Mouse (Mus musculus) lung, postnatal 10 days (tissue): ENCODE data around the gene Apoc3.

Experiments used
- DNase-seq: peaks from one replicate; pipeline ENCODE4 v3.0.0; 2021

Apoc3 gene

DNA sequence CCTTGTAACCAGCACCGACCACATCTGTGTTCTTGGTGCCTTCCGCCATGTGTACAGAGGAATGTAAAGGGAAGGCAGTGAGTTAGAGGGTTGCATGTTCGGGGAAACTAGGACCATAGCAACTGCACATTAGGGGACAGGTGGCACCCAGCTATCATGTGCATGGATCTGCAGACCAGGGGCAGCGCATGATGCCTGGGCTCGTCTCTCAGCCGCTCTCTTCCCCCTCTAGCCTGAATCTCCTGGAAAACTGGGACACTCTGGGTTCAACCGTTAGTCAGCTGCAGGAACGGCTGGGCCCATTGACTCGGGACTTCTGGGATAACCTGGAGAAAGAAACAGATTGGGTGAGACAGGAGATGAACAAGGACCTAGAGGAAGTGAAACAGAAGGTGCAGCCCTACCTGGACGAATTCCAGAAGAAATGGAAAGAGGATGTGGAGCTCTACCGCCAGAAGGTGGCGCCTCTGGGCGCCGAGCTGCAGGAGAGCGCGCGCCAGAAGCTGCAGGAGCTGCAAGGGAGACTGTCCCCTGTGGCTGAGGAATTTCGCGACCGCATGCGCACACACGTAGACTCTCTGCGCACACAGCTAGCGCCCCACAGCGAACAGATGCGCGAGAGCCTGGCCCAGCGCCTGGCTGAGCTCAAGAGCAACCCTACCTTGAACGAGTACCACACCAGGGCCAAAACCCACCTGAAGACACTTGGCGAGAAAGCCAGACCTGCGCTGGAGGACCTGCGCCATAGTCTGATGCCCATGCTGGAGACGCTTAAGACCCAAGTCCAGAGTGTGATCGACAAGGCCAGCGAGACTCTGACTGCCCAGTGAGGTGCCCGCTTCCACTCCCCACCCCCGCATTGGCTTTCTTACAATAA is 5.6 kb downstream of the Apoc3 start:
- peak; percentile 90 for DNase-seq

DNA sequence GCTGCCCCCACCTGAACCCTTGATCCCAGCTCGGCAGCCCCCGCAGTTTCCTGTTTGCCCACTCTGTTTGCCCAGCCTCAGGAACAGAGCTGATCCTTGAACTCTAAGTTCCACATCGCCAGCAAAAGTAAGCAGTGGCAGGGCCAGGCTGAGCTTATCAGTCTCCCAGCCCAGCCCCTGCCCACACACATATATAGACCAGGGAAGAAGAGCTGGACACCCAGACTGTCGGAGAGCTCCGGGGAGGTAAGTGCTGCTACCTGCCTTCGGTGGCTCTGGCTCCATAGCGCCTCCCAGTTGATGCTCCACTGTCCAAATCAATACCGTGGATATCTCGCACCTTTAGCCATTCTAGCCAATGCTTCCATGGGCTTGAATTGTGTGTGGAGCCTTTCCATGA is 6.9 kb downstream of the Apoc3 start, which contains the start of gene Apoa1:
Apoa1 (plus strand) TSS at position 90 of the 400 bp plus-strand sequence.
- no peak for DNase-seq

DNA sequence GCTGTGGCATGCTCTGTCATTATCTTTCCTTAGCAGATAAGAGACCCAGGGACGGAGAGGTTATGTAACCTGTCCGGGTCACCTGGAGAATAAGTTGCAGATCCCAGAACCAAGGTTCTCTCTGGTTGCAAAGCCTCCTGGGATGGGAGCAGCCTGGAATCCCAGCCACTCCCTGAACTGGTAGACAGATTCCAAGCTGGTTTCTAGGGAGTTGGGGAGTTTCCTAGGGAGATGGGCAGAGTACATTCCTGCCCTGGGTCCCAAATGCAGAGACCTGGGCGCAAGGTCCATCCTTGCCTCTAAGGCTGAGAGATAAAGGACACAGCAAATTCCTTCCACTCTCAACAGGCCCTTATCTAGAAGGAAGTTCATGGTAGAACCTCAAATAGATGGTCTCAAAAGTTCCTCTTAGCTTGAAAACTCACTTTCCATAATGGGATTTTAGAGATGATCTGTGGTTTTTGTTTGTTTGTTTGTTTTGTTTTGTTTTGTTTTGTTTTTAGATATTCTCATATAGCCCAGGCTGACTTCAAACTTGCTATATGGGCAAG is 8.3 kb downstream of the Apoc3 start:
- DNase-seq, result no peak

- no peak for DNase-seq
Measured at GRCm38 (mm10) chr9:46224945-46225660, 10.3 kb downstream of the Apoc3 start.

DNA sequence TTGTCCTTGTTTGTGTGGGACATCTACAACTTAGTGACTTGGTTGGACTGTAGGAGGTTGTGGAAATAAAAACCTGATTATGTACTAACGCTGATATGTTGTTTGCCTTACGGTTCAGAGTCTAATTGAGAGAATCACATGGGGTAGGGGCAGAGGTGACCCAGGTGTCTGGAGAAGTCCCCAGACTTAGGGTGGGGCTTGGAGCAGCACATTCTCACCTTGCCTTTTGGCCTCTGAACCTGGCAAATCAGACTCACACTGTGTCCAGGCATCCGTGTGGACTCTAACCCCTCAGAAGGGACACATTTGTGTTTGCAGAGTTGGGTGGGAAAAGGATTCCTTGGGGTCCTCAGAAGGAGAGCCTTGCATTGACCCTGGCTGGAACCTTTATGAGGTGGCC is 11.3 kb downstream of the Apoc3 start:
- no peak for DNase-seq

DNA sequence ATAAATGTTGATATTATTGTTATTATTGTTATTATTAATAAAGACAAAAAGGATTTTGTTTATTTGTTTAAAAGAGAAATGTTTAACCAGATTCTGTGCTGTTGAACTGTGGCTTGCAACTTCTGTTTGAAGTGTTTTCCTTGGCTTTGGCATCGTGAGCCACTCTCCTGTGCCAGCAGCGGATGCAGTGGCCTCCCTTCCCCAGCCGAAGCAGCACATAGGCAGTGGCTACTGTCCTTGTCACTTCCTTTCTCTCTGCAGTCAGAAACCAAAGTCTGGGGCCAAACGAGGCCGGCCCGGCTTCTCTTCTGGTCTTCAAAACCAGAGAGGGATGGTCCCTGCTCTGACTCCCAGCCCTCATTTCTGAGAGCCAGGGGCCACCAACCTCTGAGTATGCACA is 12.3 kb downstream of the Apoc3 start:
- peak; percentile 69 for DNase-seq

- no peak for DNase-seq
Measured at GRCm38 (mm10) chr9:46218176-46218575, 17.3 kb downstream of the Apoc3 start.

DNA sequence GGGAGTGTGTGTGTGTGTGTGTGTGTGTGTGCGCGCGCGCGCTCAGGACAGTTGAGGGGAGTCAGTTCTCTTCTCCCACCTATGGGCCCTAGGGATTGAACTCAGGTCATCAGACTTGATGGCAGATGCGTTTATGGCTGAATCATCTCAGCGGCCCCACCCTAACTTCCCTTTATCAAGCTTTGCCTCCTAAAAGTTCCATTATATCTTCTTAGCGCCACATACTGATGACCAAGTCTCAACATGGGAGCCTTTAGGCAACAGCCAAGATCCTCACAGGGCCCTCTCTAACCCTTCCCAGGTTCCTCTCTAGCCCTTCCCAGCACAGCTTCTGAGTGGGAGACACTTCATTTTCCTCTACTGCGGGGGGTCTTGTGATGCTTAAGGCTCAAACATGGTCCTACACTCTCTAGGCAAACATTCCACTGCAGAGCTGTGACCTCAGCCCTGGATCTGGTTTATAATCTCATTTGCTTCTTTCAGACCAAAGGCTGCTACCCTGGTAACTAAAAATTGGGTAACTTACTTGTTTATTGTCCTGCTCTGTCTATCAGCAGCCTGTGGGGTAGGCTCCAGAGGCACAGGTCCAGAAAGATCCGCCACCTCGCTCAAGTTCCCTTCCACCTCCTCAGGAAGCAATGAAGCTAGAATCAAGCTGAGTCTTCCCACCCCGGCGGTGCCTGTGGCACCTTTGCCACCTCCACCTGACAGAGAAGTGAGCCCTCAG is 18.5 kb downstream of the Apoc3 start:
- DNase-seq, result no peak

DNA sequence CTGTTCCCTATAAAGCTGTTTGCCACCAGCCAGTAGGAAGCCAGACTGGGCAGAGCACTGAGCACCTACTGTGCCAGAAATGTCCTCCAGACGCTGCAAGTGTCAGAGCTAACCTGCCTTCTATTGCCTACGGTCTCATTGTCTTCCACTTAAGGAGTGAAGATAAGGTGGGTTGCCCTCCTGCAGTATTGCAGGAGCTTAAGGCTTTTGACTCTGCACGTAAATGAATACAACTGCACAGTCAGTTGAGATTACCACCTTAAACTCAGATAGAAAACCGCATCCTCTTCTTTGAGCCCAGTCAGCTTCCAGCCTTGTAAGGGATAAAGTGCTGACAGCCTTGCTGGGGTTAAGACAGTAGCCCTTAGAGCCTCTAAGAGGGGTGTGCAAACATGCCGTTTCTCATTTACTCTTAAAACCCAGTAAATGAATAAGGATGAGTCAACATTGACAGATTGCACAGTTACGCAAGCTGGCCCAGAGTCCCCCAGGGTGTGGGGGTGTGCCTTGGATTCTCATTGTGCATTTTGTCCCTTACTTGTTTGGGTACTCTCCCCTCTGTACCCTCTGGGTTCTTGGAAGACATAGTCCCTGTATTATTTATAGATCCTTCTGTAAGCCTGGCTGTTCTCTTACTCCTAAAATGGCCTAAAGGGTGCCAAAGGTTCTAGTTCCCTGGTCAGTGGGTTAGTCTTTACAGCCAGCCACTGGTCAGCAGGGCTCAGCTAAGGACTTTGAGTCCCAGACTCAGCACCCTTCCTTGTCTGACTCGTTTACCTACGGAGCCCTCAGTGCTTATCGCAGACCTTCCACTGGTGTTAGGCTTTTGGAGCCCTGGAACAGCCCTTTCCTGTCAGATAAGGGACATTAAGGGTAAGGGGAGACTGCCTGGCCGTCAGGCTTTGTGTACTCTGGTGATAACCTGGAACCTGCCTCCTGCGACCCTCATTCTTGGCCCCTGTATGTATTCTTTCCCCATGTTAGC is 19.8 kb downstream of the Apoc3 start:
- no peak for DNase-seq

GRCm38 (mm10) chr9:46214946-46215337 is 20.5 kb downstream of the Apoc3 start:
- DNase-seq, result no peak

DNA sequence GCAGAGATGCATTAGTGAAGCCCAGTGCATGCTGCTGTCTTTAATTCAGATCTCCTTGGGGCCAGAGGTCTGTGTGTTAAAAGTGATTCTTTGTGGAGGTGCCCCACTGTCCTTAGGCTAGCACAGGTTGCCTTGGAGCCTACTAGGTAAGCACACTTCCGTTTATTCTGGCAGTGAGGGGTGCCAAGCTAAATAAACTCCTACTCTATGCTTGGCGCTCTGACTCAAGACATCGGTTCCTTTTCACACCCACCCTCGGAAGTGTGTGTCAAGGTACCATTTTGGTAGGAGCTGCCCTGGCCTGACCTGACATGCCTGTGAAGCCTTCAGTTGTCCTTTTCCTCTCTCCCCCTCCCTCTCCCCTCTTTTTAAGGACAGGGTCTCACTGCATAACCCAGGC is 21.2 kb downstream of the Apoc3 start:
- no peak for DNase-seq

DNA sequence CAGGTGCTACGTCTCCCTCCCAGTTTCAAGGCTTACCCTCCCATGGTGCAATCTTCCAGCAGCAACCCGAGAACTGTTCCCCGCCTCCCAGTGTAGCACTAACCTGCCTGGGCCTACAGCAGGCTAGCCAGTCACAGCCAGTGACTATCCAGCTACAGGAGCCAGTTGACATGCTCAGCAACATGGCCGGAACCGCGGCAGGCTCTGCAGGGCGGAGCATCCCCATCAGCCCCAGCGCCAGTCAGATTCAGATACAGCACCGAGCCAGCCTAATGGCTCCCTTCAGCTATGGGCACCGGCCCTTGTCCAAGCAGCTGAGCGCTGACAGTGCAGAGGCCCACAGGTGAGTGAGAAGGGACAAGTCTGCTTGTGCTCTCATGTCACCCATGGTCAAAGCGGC is 25.0 kb downstream of the Apoc3 start:
- no peak for DNase-seq

GRCm38 (mm10) chr9:46208401-46208974 is 26.9 kb downstream of the Apoc3 start:
- DNase-seq, result no peak

DNA sequence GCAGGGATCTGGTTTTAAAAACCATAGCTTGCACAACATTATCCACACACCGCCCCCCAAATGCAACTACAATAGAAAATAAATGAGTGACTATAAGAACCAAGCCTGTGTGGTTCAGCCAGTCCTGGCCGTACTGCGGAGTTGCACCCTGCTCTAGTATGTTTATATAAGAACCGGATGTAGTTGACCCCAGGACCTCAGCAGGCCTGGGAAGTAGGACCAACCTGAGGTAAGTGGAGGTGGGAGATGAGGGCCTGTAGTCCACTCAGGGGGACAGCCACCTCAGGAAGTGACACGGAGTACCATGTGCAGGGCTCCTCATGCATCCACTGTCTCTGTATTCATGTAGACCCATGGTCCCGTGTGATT is 28.0 kb downstream of the Apoc3 start:
- DNase-seq, result no peak

- peak; percentile 29 for DNase-seq
Measured at GRCm38 (mm10) chr9:46206834-46207500, 28.5 kb downstream of the Apoc3 start.

DNA sequence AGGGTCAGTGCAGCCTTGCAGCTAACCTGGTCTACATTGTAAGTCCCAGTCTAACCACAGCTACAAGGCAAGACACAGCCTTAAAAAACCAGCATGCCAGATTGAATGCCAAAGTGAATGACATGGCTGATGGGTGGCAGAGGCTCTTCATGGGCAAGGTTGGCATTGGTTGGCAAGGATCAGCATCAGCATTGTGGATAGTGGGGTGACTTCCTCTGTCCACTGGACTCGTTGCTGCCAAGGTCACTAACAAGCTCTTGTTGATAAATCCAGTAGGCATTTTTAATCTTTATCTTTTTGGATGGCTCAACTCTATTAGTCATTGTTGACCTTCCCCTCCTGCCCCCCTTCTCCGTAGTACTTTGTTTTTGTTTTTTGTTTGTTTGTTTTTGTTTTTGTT is 35.8 kb downstream of the Apoc3 start:
- DNase-seq, result no peak

- no peak for DNase-seq
Measured at GRCm38 (mm10) chr9:46198936-46199335, 36.5 kb downstream of the Apoc3 start.

DNA sequence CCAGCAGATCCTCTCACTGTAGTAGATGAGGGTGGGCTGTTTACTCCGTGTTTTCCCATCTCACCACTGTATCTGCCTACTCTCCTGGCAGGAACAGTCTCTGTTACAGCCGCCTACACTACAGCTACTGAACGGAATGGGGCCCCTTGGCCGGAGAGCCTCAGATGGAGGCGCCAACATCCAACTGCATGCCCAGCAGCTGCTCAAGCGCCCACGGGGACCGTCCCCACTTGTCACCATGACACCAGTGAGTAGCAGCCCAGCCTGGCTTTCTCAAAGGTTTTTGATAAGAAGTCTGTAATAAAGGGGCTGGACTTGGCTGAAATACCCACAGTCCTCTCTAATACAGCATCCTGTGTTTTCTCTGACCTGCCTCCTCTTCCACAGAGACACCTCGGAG is 37.0 kb downstream of the Apoc3 start:
- no peak for DNase-seq

- DNase-seq, result peak; percentile 70
Measured at GRCm38 (mm10) chr9:46196699-46197169, 38.7 kb downstream of the Apoc3 start.

DNA sequence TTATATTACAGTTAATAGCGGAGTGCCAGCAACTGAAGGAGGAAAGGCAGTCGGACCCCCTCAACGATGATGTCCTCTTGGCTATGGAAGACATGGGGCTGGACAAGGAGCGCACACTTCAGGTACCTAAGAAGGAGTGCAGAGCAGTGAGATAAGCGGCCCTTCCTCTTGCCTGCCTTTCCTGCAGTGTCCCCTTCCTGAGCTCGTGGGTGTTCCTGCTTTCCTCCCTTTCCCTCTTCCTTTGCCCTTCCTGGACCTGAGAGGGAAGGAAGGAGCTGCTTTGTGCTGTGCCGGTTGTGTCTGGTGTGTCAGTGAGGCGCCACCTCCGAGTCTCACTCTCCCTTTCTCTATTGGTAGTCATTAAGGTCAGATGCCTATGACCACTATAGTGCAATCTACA is 40.6 kb downstream of the Apoc3 start:
- no peak for DNase-seq

DNA sequence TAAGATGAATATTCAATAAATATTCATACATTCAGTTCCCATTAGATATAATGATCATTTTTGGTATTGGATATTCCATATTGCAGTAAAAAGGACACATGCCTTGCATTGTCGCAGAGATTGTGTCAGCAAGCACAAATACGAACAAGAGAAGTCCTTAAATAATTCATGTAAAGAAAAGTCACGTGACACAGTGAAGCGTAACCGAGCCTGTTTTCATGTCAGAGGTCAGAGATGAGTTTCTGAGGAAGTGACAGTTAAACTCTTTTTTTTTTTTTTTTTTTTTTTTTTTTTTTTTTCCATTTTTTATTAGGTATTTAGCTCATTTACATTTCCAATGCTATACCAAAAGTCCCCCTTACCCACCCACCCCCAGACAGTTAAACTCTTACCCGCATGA is 42.8 kb downstream of the Apoc3 start:
- DNase-seq, result no peak
